Mouse (Mus musculus) MEL (cell line): ENCODE data around the gene Sap18b. TPM values are rescaled to one million over a fixed set of nuclear protein-coding genes. Genes with fewer than 3 reads are reported as not detected.

Experiments used
- DNase-seq: peaks from one replicate; pipeline ENCODE4 v3.0.0; 2011; ENCODE audit warnings: low read depth, low spot score
- H3K27ac ChIP-seq: 2 replicates; pipeline ENCODE4 v1.5.1; 2012; ENCODE audit warnings: low read depth, mild to moderate bottlenecking, control low read depth, low read length, moderate library complexity; ENCODE audit not compliant: control insufficient read depth
- H3K27me3 ChIP-seq, 2 experiments: fragments of 150-350 bp in 1 of 2; sonication (generic) in 1 of 2; 2 replicates each; pipeline ENCODE4 v1.6.1; 2012; ENCODE audit warnings: low read length in 2 of 2, mild to moderate bottlenecking in 2 of 2, improper control_type of control experiment in 1 of 2, moderate library complexity in 1 of 2; ENCODE audit not compliant: insufficient read depth in 2 of 2, control insufficient read depth in 1 of 2
- H3K36me3 ChIP-seq, 2 experiments: 2 replicates each; pipeline ENCODE4 v1.6.1; 2012 to 2014; ENCODE audit warnings: low read length in 2 of 2, improper control_type of control experiment in 1 of 2, inconsistent platforms in 1 of 2, mild to moderate bottlenecking in 1 of 2; ENCODE audit not compliant: insufficient read depth in 2 of 2, control insufficient read depth in 1 of 2
- H3K4me1 ChIP-seq, 2 experiments: fragments of 150-350 bp in 1 of 2; sonication (generic) in 1 of 2; 2 replicates each; pipeline ENCODE4 v1.6.1; 2012; ENCODE audit warnings: low read length in 2 of 2, improper control_type of control experiment in 1 of 2, mild to moderate bottlenecking in 1 of 2; ENCODE audit not compliant: insufficient read depth in 2 of 2, control insufficient read depth in 1 of 2
- H3K4me3 ChIP-seq, 2 experiments: fragments of 150-350 bp in 1 of 2; sonication (generic) in 1 of 2; 2 replicates each; pipeline ENCODE4 v1.5.1; 2012; ENCODE audit warnings: low read depth in 2 of 2, low read length in 2 of 2, mild to moderate bottlenecking in 2 of 2, moderate library complexity in 2 of 2, control low read depth in 1 of 2, improper control_type of control experiment in 1 of 2; ENCODE audit not compliant: control insufficient read depth in 1 of 2, insufficient read depth in 1 of 2
- H3K79me2 ChIP-seq: 2 replicates; pipeline ENCODE4 v1.6.1; 2012; ENCODE audit warnings: mild to moderate bottlenecking, low read length, moderate library complexity; ENCODE audit not compliant: control insufficient read depth, poor library complexity, insufficient read depth
- H3K9ac ChIP-seq: 2 replicates; pipeline ENCODE4 v1.6.1; 2012; ENCODE audit warnings: low read depth, mild to moderate bottlenecking, control low read depth, low read length, moderate library complexity; ENCODE audit not compliant: control insufficient read depth, poor library complexity, severe bottlenecking
- H3K9me3 ChIP-seq: fragments of 150-350 bp; sonication (generic); replicated peaks from 2 replicates; pipeline ENCODE4 v1.6.1; 2012; ENCODE audit warnings: mild to moderate bottlenecking, low read length, improper control_type of control experiment, moderate library complexity; ENCODE audit not compliant: insufficient read depth
- CHD1 ChIP-seq: IDR thresholded peaks from 2 replicates; pipeline ENCODE4 v1.6.1; 2012; ENCODE audit warnings: low read depth, mild to moderate bottlenecking, inconsistent platforms, low read length, improper control_type of control experiment
- CTCF ChIP-seq, 3 experiments: IDR thresholded peaks in 2 of 3; conservative IDR thresholded peaks in 1 of 3; 2 replicates each; pipeline ENCODE4 v1.5.1; 2011 to 2012; ENCODE audit warnings: low read length in 3 of 3, low read depth in 2 of 3, mild to moderate bottlenecking in 2 of 3, improper control_type of control experiment in 1 of 3, inconsistent platforms in 1 of 3, mixed read lengths in 1 of 3, moderate library complexity in 1 of 3; ENCODE audit not compliant: control insufficient read depth in 1 of 3, insufficient read depth in 1 of 3, poor library complexity in 1 of 3, severe bottlenecking in 1 of 3
- E2F4 ChIP-seq: IDR thresholded peaks from 2 replicates; pipeline ENCODE4 v1.6.1; 2011; ENCODE audit warnings: low read depth, low read length, improper control_type of control experiment, borderline replicate concordance
- ELF1 ChIP-seq: IDR thresholded peaks from 2 replicates; pipeline ENCODE4 v1.6.1; 2014; ENCODE audit warnings: low read depth, mild to moderate bottlenecking, inconsistent platforms, low read length, improper control_type of control experiment, moderate library complexity
- KAT2A ChIP-seq: conservative IDR thresholded peaks from 2 replicates; pipeline ENCODE4 v1.6.1; 2012; ENCODE audit warnings: low read depth, low read length, improper control_type of control experiment, inconsistent platforms
- MAFK ChIP-seq: IDR thresholded peaks from 2 replicates; pipeline ENCODE4 v1.6.1; 2011; ENCODE audit warnings: low read depth, mild to moderate bottlenecking, low read length, improper control_type of control experiment, borderline replicate concordance
- MAZ ChIP-seq: IDR thresholded peaks from 2 replicates; pipeline ENCODE4 v1.6.1; 2012; ENCODE audit warnings: low read depth, mild to moderate bottlenecking, inconsistent platforms, low read length, improper control_type of control experiment
- MXI1 ChIP-seq: IDR thresholded peaks from 2 replicates; pipeline ENCODE4 v1.6.1; 2011; ENCODE audit warnings: mild to moderate bottlenecking, low read depth, low read length, improper control_type of control experiment
- MYB ChIP-seq: IDR thresholded peaks from 2 replicates; pipeline ENCODE4 v1.6.1; 2011; ENCODE audit warnings: mild to moderate bottlenecking, low read depth, low read length, improper control_type of control experiment
- MYC ChIP-seq: IDR thresholded peaks from 2 replicates; pipeline ENCODE4 v1.6.1; 2011; ENCODE audit warnings: low read depth, mild to moderate bottlenecking, low read length, improper control_type of control experiment, moderate library complexity
- NRF1 ChIP-seq: IDR thresholded peaks from 2 replicates; pipeline ENCODE4 v1.6.1; 2014; ENCODE audit warnings: low read depth, mild to moderate bottlenecking, inconsistent platforms, low read length, improper control_type of control experiment, moderate library complexity; ENCODE audit not compliant: poor library complexity, insufficient read depth, severe bottlenecking
- POLR2AphosphoS5 ChIP-seq: IDR thresholded peaks from 2 replicates; pipeline ENCODE4 v1.6.1; 2012; ENCODE audit warnings: low read depth, borderline replicate concordance, mild to moderate bottlenecking, inconsistent platforms, low read length, moderate library complexity, mixed read lengths
- RAD21 ChIP-seq: IDR thresholded peaks from 2 replicates; pipeline ENCODE4 v1.6.1; 2011; ENCODE audit warnings: mild to moderate bottlenecking, low read depth, low read length, improper control_type of control experiment
- RCOR1 ChIP-seq: IDR thresholded peaks from 2 replicates; pipeline ENCODE4 v1.6.1; 2012; ENCODE audit warnings: low read depth, mild to moderate bottlenecking, inconsistent platforms, low read length, improper control_type of control experiment
- TAL1 ChIP-seq: IDR thresholded peaks from 2 replicates; pipeline ENCODE4 v1.6.1; 2012; ENCODE audit warnings: mild to moderate bottlenecking, inconsistent platforms, low read length, moderate library complexity, mixed read lengths
- TCF12 ChIP-seq: IDR thresholded peaks from 2 replicates; pipeline ENCODE4 v1.6.1; 2014; ENCODE audit warnings: low read depth, mild to moderate bottlenecking, inconsistent platforms, low read length, improper control_type of control experiment, moderate library complexity
- USF1 ChIP-seq: IDR thresholded peaks from 2 replicates; pipeline ENCODE4 v1.6.1; 2014; ENCODE audit warnings: low read depth, mild to moderate bottlenecking, inconsistent platforms, low read length, improper control_type of control experiment, moderate library complexity
- USF2 ChIP-seq, 2 experiments: IDR thresholded peaks; 2 replicates each; pipeline ENCODE4 v1.6.1; 2011 to 2012; ENCODE audit warnings: improper control_type of control experiment in 2 of 2, low read length in 2 of 2, borderline replicate concordance in 1 of 2, inconsistent platforms in 1 of 2, low read depth in 1 of 2, mild to moderate bottlenecking in 1 of 2; ENCODE audit not compliant: insufficient read depth in 1 of 2
- ZC3H11A ChIP-seq: IDR thresholded peaks from 2 replicates; pipeline ENCODE4 v1.6.1; 2012; ENCODE audit warnings: low read depth, mild to moderate bottlenecking, inconsistent platforms, low read length, improper control_type of control experiment
- polyA plus RNA-seq, 2 experiments: library from polyadenylated mRNA; stranded (reverse) in 1 of 2; unstranded in 1 of 2; fragments of >175 nt in 1 of 2; fragments of >200 nt in 1 of 2; gene quantifications; 2 replicates each; pipeline versions ENCODE4 v1.2.1 to v1.2.4; 2012; ENCODE audit warnings: low replicate concordance in 2 of 2, low read depth in 1 of 2; ENCODE audit not compliant: insufficient read length in 2 of 2, insufficient read depth in 1 of 2, missing spikeins in 1 of 2
- total RNA-seq: library from RNA; depleted of rRNA; stranded (reverse); fragments of 300-350 nt; gene quantifications from 2 replicates; pipeline ENCODE4 v1.2.3, GENCODE M21; 2012

Sap18b gene
- total and polyA plus RNA-seq, 3 experiments: 182 to 354 TPM; not detected in 1

GRCm38 (mm10) chr8:95818211-95818610 lies 6.9 kb upstream of the Sap18b start:
- H3K27me3 ChIP-seq: no peaks in the 10 kb centered on the region
- no peaks in the 10 kb centered on the region for H3K79me2 ChIP-seq
- TF ChIP-seq MYC: no peak
- no peak for TF ChIP-seq RCOR1
- TF ChIP-seq RAD21: no peak
- H3K9me3 ChIP-seq: no peaks in the 10 kb centered on the region
- no peaks in the 10 kb centered on the region for H3K36me3 ChIP-seq
- no peaks in the 10 kb centered on the region for H3K4me1 ChIP-seq
- no peak for DNase-seq
- no peak overlapping the region for H3K27ac ChIP-seq
- no peak overlapping the region for H3K9ac ChIP-seq
- H3K4me3 ChIP-seq: no peak overlapping the region

GRCm38 (mm10) chr8:95821266-95821665 lies 3.9 kb upstream of the Sap18b start:
- no peak for DNase-seq
- H3K27me3 ChIP-seq: no peaks in the 10 kb centered on the region
- no peak for TF ChIP-seq E2F4
- TF ChIP-seq MAFK: no peak
- TF ChIP-seq ELF1: no peak
- TF ChIP-seq POLR2AphosphoS5: no peak
- TF ChIP-seq ZC3H11A: no peak
- no peak for TF ChIP-seq MAZ
- no peak for TF ChIP-seq USF1
- no peak for TF ChIP-seq KAT2A
- no peak for TF ChIP-seq CHD1
- no peak for TF ChIP-seq RAD21
- no peak for TF ChIP-seq TCF12
- TF ChIP-seq MYB: no peak
- TF ChIP-seq TAL1: no peak
- TF ChIP-seq MXI1: no peak
- no peaks in the 10 kb centered on the region for H3K79me2 ChIP-seq
- H3K27ac ChIP-seq: no peak overlapping the region
- H3K36me3 ChIP-seq: no peaks in the 10 kb centered on the region
- no peaks in the 10 kb centered on the region for H3K4me1 ChIP-seq
- H3K9me3 ChIP-seq: no peaks in the 10 kb centered on the region
- H3K4me3 ChIP-seq: no peak overlapping the region
- H3K9ac ChIP-seq: no peak overlapping the region

GRCm38 (mm10) chr8:95822096-95822495 lies 3.0 kb upstream of the Sap18b start:
- Histone ChIP-seq H3K9ac (no peak overlapping the region), H3K27me3 (no peaks in the 10 kb centered on the region), H3K79me2 (no peaks in the 10 kb centered on the region), H3K9me3 (no peaks in the 10 kb centered on the region), H3K4me1 (no peaks in the 10 kb centered on the region), H3K36me3 (no peaks in the 10 kb centered on the region), H3K27ac (no peak overlapping the region), H3K4me3 (no peak overlapping the region)
- TF ChIP-seq CTCF (IDR thresholded peaks at IDR 0.05 in 2 of 3, conservative IDR thresholded peaks at IDR 0.05 in 1 of 3; ENCODE audit: control insufficient read depth in 1 of 3, insufficient read depth in 1 of 3, low read depth in 2 of 3, low read length in 3 of 3, poor library complexity in 1 of 3, severe bottlenecking in 1 of 3) (no peak), TAL1 (no peak), USF2 (IDR thresholded peaks at IDR 0.05; ENCODE audit: borderline replicate concordance in 1 of 2, insufficient read depth in 1 of 2, low read depth in 1 of 2, low read length in 2 of 2) (no peak), NRF1 (no peak)
- no peak for DNase-seq
